Mouse (Mus musculus) heart, embryonic 15.5 days (tissue): ENCODE measurements around the gene Slc2a4. TPM values are rescaled to one million over a fixed set of nuclear protein-coding genes. Genes with fewer than 3 reads are reported as not detected.
"Not testable (repeated sequence)": the region's sequence is repeated elsewhere in the genome, so short reads cannot be mapped to it uniquely, and the experiment has no call there.

Experiments
- ATAC-seq: fragments of 200-750 bp; cut with Nextera tagmentation; replicated peaks from 2 replicates; pipeline ENCODE4 v1.8.0; 2017; ENCODE audit warnings: low read depth, moderate TSS enrichment; ENCODE audit not compliant: insufficient number of reproducible peaks, insufficient read depth, low FRiP score
- H3K27ac ChIP-seq: fragments of 300-500 bp; sonication (generic); 2 replicates; pipeline ENCODE4 v1.5.1; 2015; ENCODE audit warnings: mild to moderate bottlenecking, inconsistent platforms
- H3K27me3 ChIP-seq: fragments of 300-500 bp; sonication (generic); 2 replicates; pipeline ENCODE4 v1.6.1; 2015; ENCODE audit warnings: inconsistent platforms
- H3K36me3 ChIP-seq: fragments of 300-500 bp; sonication (generic); 2 replicates; pipeline ENCODE4 v1.6.1; 2015; ENCODE audit warnings: mild to moderate bottlenecking, inconsistent platforms
- H3K4me1 ChIP-seq: fragments of 300-500 bp; sonication (generic); replicated peaks from 2 replicates; pipeline ENCODE4 v1.6.1; 2015; ENCODE audit warnings: inconsistent platforms
- H3K4me2 ChIP-seq: fragments of 300-500 bp; sonication (generic); 2 replicates; pipeline ENCODE4 v1.6.1; 2015; ENCODE audit warnings: inconsistent platforms, mild to moderate bottlenecking, moderate library complexity
- H3K4me3 ChIP-seq: fragments of 300-500 bp; sonication (generic); 2 replicates; pipeline ENCODE4 v1.5.1; 2015; ENCODE audit warnings: mild to moderate bottlenecking, inconsistent platforms
- H3K9ac ChIP-seq: fragments of 300-500 bp; sonication (generic); 2 replicates; pipeline ENCODE4 v1.6.1; 2015; ENCODE audit warnings: mild to moderate bottlenecking, inconsistent platforms
- H3K9me3 ChIP-seq: fragments of 300-500 bp; sonication (generic); replicated peaks from 2 replicates; pipeline ENCODE4 v1.6.1; 2016; ENCODE audit warnings: inconsistent platforms
- WGBS: fragments of 180-500 bp; shearing (Covaris S2); methylation state at CpG from one replicate; pipeline ENCODE4 v1.1.7; 2015; ENCODE audit warnings: mixed read lengths; 5-methylcytosine and 5-hydroxymethylcytosine counted together
- polyA plus RNA-seq: library from polyadenylated mRNA; unstranded; fragments of >200 nt; fragmentation: Nextera tagmentation; extraction: Ambion mirVana; gene quantifications from 2 replicates; pipeline ENCODE4 v1.2.1, GENCODE M21; 2015

Slc2a4 gene
- polyA plus RNA-seq, 1 experiment from 2014 or later: 42.6 TPM

- Histone ChIP-seq H3K9ac (no peak overlapping the region), H3K4me1 (peaks cover 20% of the 10 kb centered on the region), H3K9me3 (no peaks in the 10 kb centered on the region), H3K4me2 (no peak overlapping the region), H3K27ac (no peak overlapping the region), H3K4me3 (no peak overlapping the region), H3K27me3 (peaks cover 42% of the 10 kb centered on the region), H3K36me3 (peaks cover 40% of the 10 kb centered on the region)
- no peak for ATAC-seq
- 77% methylated on average over 4 of the region's 4 CpGs for WGBS
Measured at GRCm38 (mm10) chr11:69968793-69969192, 20.8 kb upstream of the Slc2a4 start.

GRCm38 (mm10) chr11:69966860-69967517 is 19.0 kb upstream of the Slc2a4 start:
- Histone ChIP-seq H3K27ac (no peak overlapping the region), H3K4me3 (peak overlapping the region; percentile 51), H3K27me3 (peaks cover 58% of the 10 kb centered on the region), H3K4me2 (peak overlapping the region; percentile 84), H3K9ac (peak overlapping the region; percentile 51), H3K4me1 (peaks cover 20% of the 10 kb centered on the region), H3K36me3 (peaks cover 24% of the 10 kb centered on the region), H3K9me3 (no peaks in the 10 kb centered on the region)
- 36% methylated on average over 17 of the region's 17 CpGs for WGBS
- ATAC-seq: no peak

- Histone ChIP-seq H3K4me1 (peaks cover 20% of the 10 kb centered on the region), H3K9ac (peak overlapping the region; percentile 51), H3K27ac (no peak overlapping the region), H3K36me3 (peaks cover 23% of the 10 kb centered on the region), H3K4me2 (peak overlapping the region; percentile 84), H3K9me3 (no peaks in the 10 kb centered on the region), H3K4me3 (peak overlapping the region; percentile 51), H3K27me3 (peaks cover 65% of the 10 kb centered on the region)
- 1% methylated on average over 53 of the region's 59 CpGs for WGBS
- ATAC-seq: peak; percentile 64
Measured at GRCm38 (mm10) chr11:69966006-69966859, 18.2 kb upstream of the Slc2a4 start.

- H3K4me1 ChIP-seq: peaks cover 20% of the 10 kb centered on the region
Measured at GRCm38 (mm10) chr11:69965271-69966005, 17.4 kb upstream of the Slc2a4 start.

GRCm38 (mm10) chr11:69964650-69965270 is 16.8 kb upstream of the Slc2a4 start, which contains the start of gene Cldn7:
Gene Cldn7, plus strand, starts transcription at chr11:69964779.
- H3K4me2 ChIP-seq: peak within 1 kb of the TSS; percentile 84
- WGBS: 12% methylated on average over 24 of the region's 24 CpGs
- 0 out of 2 replicates have a peak, but pooled peaks have one; percentile 6 for ATAC-seq
- peaks cover 68% of the 10 kb centered on the region for H3K27me3 ChIP-seq
- no peak within 1 kb of the TSS for H3K9ac ChIP-seq
- H3K9me3 ChIP-seq: no peaks in the 10 kb centered on the region
- H3K4me1 ChIP-seq: peaks cover 20% of the 10 kb centered on the region
- H3K4me3 ChIP-seq: peak within 1 kb of the TSS; percentile 51
- no peak within 1 kb of the TSS for H3K27ac ChIP-seq
- H3K36me3 ChIP-seq: peaks cover 17% of the 10 kb centered on the region

More at GRCm38 (mm10) chr11:69965271-69966005, 17.4 kb upstream of the Slc2a4 start:
- WGBS: 3% methylated on average over 49 of the region's 49 CpGs
- no peak overlapping the region for H3K27ac ChIP-seq
- peak overlapping the region; percentile 84 for H3K4me2 ChIP-seq
- H3K9ac ChIP-seq: no peak overlapping the region
- H3K36me3 ChIP-seq: peaks cover 23% of the 10 kb centered on the region
- H3K27me3 ChIP-seq: peaks cover 68% of the 10 kb centered on the region
- H3K9me3 ChIP-seq: no peaks in the 10 kb centered on the region
- 0 out of 2 replicates have a peak, but pooled peaks have one; percentile 12 for ATAC-seq
- H3K4me3 ChIP-seq: peak overlapping the region; percentile 51

GRCm38 (mm10) chr11:69961841-69962240 is 13.9 kb upstream of the Slc2a4 start:
- peaks cover 62% of the 10 kb centered on the region for H3K27me3 ChIP-seq

GRCm38 (mm10) chr11:69960616-69961015 is 12.6 kb upstream of the Slc2a4 start:
- H3K27me3 ChIP-seq: peaks cover 50% of the 10 kb centered on the region
- H3K4me1 ChIP-seq: peaks cover 7% of the 10 kb centered on the region
- no peak overlapping the region for H3K9ac ChIP-seq
- no peaks in the 10 kb centered on the region for H3K36me3 ChIP-seq
- 35% methylated on average over 5 of the region's 5 CpGs for WGBS
- H3K9me3 ChIP-seq: no peaks in the 10 kb centered on the region
- ATAC-seq: no peak
- no peak overlapping the region for H3K4me2 ChIP-seq
- H3K4me3 ChIP-seq: no peak overlapping the region
- H3K27ac ChIP-seq: no peak overlapping the region

More at GRCm38 (mm10) chr11:69961841-69962240, 13.9 kb upstream of the Slc2a4 start:
- no peaks in the 10 kb centered on the region for H3K9me3 ChIP-seq
- H3K36me3 ChIP-seq: no peaks in the 10 kb centered on the region
- ATAC-seq: no peak
- 38% methylated on average over 5 of the region's 5 CpGs for WGBS
- H3K4me1 ChIP-seq: peaks cover 18% of the 10 kb centered on the region
- H3K4me3 ChIP-seq: no peak overlapping the region
- H3K4me2 ChIP-seq: no peak overlapping the region
- no peak overlapping the region for H3K9ac ChIP-seq
- H3K27ac ChIP-seq: no peak overlapping the region

GRCm38 (mm10) chr11:69956218-69956617 is 8.2 kb upstream of the Slc2a4 start:
- 86% methylated on average over 1 of the region's 1 CpGs for WGBS
- no peak overlapping the region for H3K9ac ChIP-seq
- H3K4me3 ChIP-seq: no peak overlapping the region
- H3K9me3 ChIP-seq: no peaks in the 10 kb centered on the region
- H3K36me3 ChIP-seq: no peaks in the 10 kb centered on the region
- no peak for ATAC-seq
- H3K4me2 ChIP-seq: no peak overlapping the region
- H3K27me3 ChIP-seq: peaks cover 9% of the 10 kb centered on the region; the same call in 1 of the 2 replicates
- peaks cover 6% of the 10 kb centered on the region; the same call in 1 of the 2 replicates for H3K4me1 ChIP-seq
- H3K27ac ChIP-seq: no peak overlapping the region

GRCm38 (mm10) chr11:69955618-69956017 is 7.6 kb upstream of the Slc2a4 start:
- ATAC-seq, H3K27me3 ChIP-seq, H3K36me3 ChIP-seq, H3K4me3 ChIP-seq, H3K9ac ChIP-seq, H3K27ac ChIP-seq, H3K9me3 ChIP-seq, H3K4me2 ChIP-seq, H3K4me1 ChIP-seq: not testable (repeated sequence)
- 79% methylated on average over 4 of the region's 4 CpGs for WGBS

GRCm38 (mm10) chr11:69953267-69953915 is 5.4 kb upstream of the Slc2a4 start:
- Histone ChIP-seq H3K27me3 (no peaks in the 10 kb centered on the region), H3K9ac (no peak overlapping the region; the same call in 1 of the 2 replicates), H3K4me3 (no peak overlapping the region), H3K4me1 (peaks cover 15% of the 10 kb centered on the region), H3K27ac (no peak overlapping the region), H3K4me2 (no peak overlapping the region), H3K9me3 (no peaks in the 10 kb centered on the region), H3K36me3 (no peaks in the 10 kb centered on the region)
- 35% methylated on average over 11 of the region's 11 CpGs for WGBS
- no peak for ATAC-seq
